Mouse (Mus musculus) heart, postnatal 10 days (tissue): ENCODE results near the gene Fbxw28. TPM values are rescaled to one million over a fixed set of nuclear protein-coding genes. Genes with fewer than 3 reads are reported as not detected.
"Not testable (repeated sequence)": the region's sequence is repeated elsewhere in the genome, so short reads cannot be mapped to it uniquely, and the experiment has no call there.

Experiments used
- DNase-seq, 2 experiments: peaks; one replicate each; pipeline ENCODE4 v3.0.0; 2021
- intact Hi-C: fragments of 180-260 bp; cut with DNase I; formaldehyde crosslinking; loops from one replicate; pipeline ENCODE4 v1.15.1; 2025
- total RNA-seq, 2 experiments: library from RNA; stranded (reverse); gene quantifications; 2 replicates each; pipeline ENCODE4 v1.2.3; 2021

The Fbxw28 gene
- total RNA-seq = not detected

DNA sequence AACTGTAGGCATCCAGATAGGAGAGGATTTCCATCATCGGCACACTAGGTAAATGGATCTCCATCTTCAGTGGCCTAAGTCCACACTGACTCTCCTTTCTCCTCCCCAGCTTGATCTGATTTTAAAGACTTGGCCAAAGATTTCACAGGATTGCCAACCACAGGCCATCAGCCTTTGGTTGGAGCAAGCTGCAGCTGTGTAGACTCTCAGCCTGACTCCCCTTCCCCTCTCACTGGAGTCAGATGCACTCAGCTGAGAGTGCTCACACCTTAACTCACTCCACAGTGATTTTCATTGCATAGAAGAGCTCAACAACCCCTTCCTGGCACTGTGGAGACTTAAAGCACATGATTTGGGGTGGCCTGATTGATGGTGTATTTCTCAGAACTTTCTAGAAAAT lies at the start of gene Fbxw28:
TSS of gene Fbxw28 (minus strand) at position 101 of the 400 bp plus-strand sequence.
- intact Hi-C loops, DNase-seq: not testable (repeated sequence)

DNA sequence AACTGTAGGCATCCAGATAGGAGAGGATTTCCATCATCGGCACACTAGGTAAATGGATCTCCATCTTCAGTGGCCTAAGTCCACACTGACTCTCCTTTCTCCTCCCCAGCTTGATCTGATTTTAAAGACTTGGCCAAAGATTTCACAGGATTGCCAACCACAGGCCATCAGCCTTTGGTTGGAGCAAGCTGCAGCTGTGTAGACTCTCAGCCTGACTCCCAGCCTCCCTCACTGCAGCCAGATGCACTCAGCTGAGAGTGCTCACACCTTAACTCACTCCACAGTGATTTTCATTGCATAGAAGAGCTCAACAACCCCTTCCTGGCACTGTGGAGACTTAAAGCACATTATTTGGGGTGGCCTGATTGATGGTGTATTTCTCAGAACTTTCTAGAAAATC lies 51.9 kb downstream of the Fbxw28 start, which contains the start of gene Fbxw14:
TSS of gene Fbxw14 (minus strand) at position 101 of the 400 bp plus-strand sequence.
- intact Hi-C loops, DNase-seq: not testable (repeated sequence)

Other genes with a start within 250 kb of the Fbxw28 start
- 10 to 100 TPM; 23.8 to 28.3 TPM for gene Plxnb1, start 244.3 kb downstream of the Fbxw28 start, total RNA-seq
- not detected for gene Fbxw21, start 177.6 kb downstream of the Fbxw28 start, total RNA-seq
- not detected for gene Fbxw13, start 143.7 kb downstream of the Fbxw28 start, total RNA-seq
- gene Fbxw20, start 104.9 kb downstream of the Fbxw28 start, total RNA-seq = not detected
- not detected for gene Fbxw14, start 52.0 kb downstream of the Fbxw28 start, total RNA-seq
- not detected for gene Fbxw22, start 64.6 kb upstream of the Fbxw28 start, total RNA-seq
- not detected for gene Fbxw16, start 109.5 kb upstream of the Fbxw28 start, total RNA-seq
- gene Fbxw19, start 156.2 kb upstream of the Fbxw28 start, total RNA-seq = not detected
- not detected for gene Fbxw15, start 228.6 kb upstream of the Fbxw28 start, total RNA-seq